Mouse (Mus musculus): ENCODE measurements around the gene Tmem88b.

GRCm38 (mm10) chr4:155746575-155747490 lies 38.8 kb downstream of the Tmem88b start:
- no peak for TF ChIP-seq MXI1 (IDR thresholded peaks at IDR 0.05; ENCODE audit: low read depth, low read length)
- TF ChIP-seq MAFK (IDR thresholded peaks at IDR 0.05; ENCODE audit: borderline replicate concordance, low read depth, low read length), result no peak
- no peak for TF ChIP-seq CHD2 (IDR thresholded peaks at IDR 0.05; ENCODE audit: low read length)
- TF ChIP-seq TBP (IDR thresholded peaks at IDR 0.05; ENCODE audit: low read depth, low read length), result no peak
- TF ChIP-seq CTCF (IDR thresholded peaks at IDR 0.05 in 2 of 3, conservative IDR thresholded peaks at IDR 0.05 in 1 of 3; ENCODE audit: control insufficient read depth in 1 of 3, insufficient read depth in 1 of 3, low read depth in 2 of 3, low read length in 3 of 3, poor library complexity in 1 of 3, severe bottlenecking in 1 of 3), result no peak
- no peak for TF ChIP-seq BHLHE40 (IDR thresholded peaks at IDR 0.05; ENCODE audit: borderline replicate concordance, low read depth, low read length)
- TF ChIP-seq ZNF384 (IDR thresholded peaks at IDR 0.05; ENCODE audit: low read depth, low read length), result no peak
- no peak for TF ChIP-seq POLR2AphosphoS5 (IDR thresholded peaks at IDR 0.05; ENCODE audit: borderline replicate concordance, low read depth, low read length)
- TF ChIP-seq ZKSCAN1 (IDR thresholded peaks at IDR 0.05; ENCODE audit: low read depth, low read length), result no peak
